Mouse (Mus musculus) hindbrain, embryonic 16.5 days (tissue): ENCODE results near the gene Prlr. TPM values are rescaled to one million over a fixed set of nuclear protein-coding genes. Genes with fewer than 3 reads are reported as not detected.

ENCODE experiments used
- ATAC-seq: fragments of 200-750 bp; cut with Nextera tagmentation; 2 replicates; pipeline ENCODE4 v1.8.0; 2017; ENCODE audit warnings: moderate TSS enrichment, moderate library complexity
- H3K27ac ChIP-seq: fragments of 300-500 bp; sonication (generic); 2 replicates; pipeline ENCODE4 v1.5.1; 2014; ENCODE audit warnings: low read depth, mild to moderate bottlenecking, control low read depth, low read length, moderate library complexity
- H3K27me3 ChIP-seq: fragments of 300-500 bp; sonication (generic); replicated peaks from 2 replicates; pipeline ENCODE4 v1.6.1; 2014; ENCODE audit warnings: low read length; ENCODE audit not compliant: control insufficient read depth, insufficient read depth
- H3K36me3 ChIP-seq: fragments of 300-500 bp; sonication (generic); 2 replicates; pipeline ENCODE4 v1.6.1; 2014; ENCODE audit warnings: mild to moderate bottlenecking, low read length, moderate library complexity, mixed read lengths; ENCODE audit not compliant: control insufficient read depth, insufficient read depth
- H3K4me1 ChIP-seq: fragments of 300-500 bp; sonication (generic); 2 replicates; pipeline ENCODE4 v1.6.1; 2014; ENCODE audit warnings: low read depth, low read length; ENCODE audit not compliant: control insufficient read depth, insufficient read depth
- H3K4me2 ChIP-seq: fragments of 300-500 bp; sonication (generic); 2 replicates; pipeline ENCODE4 v1.6.1; 2014; ENCODE audit warnings: mild to moderate bottlenecking, low read length, control low read depth, moderate library complexity
- H3K4me3 ChIP-seq: fragments of 300-500 bp; sonication (generic); 2 replicates; pipeline ENCODE4 v1.5.1; 2014; ENCODE audit warnings: mild to moderate bottlenecking, low read length, control low read depth, moderate library complexity
- H3K9ac ChIP-seq: fragments of 300-500 bp; sonication (generic); 2 replicates; pipeline ENCODE4 v1.6.1; 2014; ENCODE audit warnings: low read depth, mild to moderate bottlenecking, control low read depth, low read length, moderate library complexity
- H3K9me3 ChIP-seq: fragments of 300-500 bp; sonication (generic); 2 replicates; pipeline ENCODE4 v1.6.1; 2014; ENCODE audit warnings: mild to moderate bottlenecking, low read length, moderate library complexity; ENCODE audit not compliant: control insufficient read depth
- WGBS: fragments of 180-500 bp; shearing (Covaris S2); extraction: QIAGEN DNeasy Blood & Tissue Kit; methylation state at CpG from one replicate; pipeline ENCODE4 v1.1.7; 2014; 5-methylcytosine and 5-hydroxymethylcytosine counted together
- polyA plus RNA-seq: library from polyadenylated mRNA; unstranded; fragments of >200 nt; fragmentation: Nextera tagmentation; extraction: Ambion mirVana; gene quantifications from 2 replicates; pipeline ENCODE4 v1.2.1, GENCODE M21; 2015

Prlr gene
- polyA plus RNA-seq, 1 experiment from 2014 or later: 2.8 TPM

GRCm38 (mm10) chr15:10249285-10249684, 72.2 kb downstream of the Prlr start:
- no peak for ATAC-seq
- Histone ChIP-seq H3K4me1 (no peaks in the 10 kb centered on the region), H3K36me3 (no peaks in the 10 kb centered on the region)

GRCm38 (mm10) chr15:10250784-10251183, 73.7 kb downstream of the Prlr start:
- no peak for ATAC-seq
- Histone ChIP-seq H3K36me3 (no peaks in the 10 kb centered on the region), H3K9me3 (no peaks in the 10 kb centered on the region), H3K9ac (no peak overlapping the region), H3K4me1 (no peaks in the 10 kb centered on the region), H3K4me3 (no peak overlapping the region), H3K27ac (no peak overlapping the region), H3K27me3 (no peaks in the 10 kb centered on the region), H3K4me2 (no peak overlapping the region)
- 92% methylated on average over 6 of the region's 6 CpGs for WGBS

More at GRCm38 (mm10) chr15:10249285-10249684, 72.2 kb downstream of the Prlr start:
- no peaks in the 10 kb centered on the region for H3K9me3 ChIP-seq
- H3K27me3 ChIP-seq: no peaks in the 10 kb centered on the region
- no peak overlapping the region for H3K4me2 ChIP-seq
- no peak overlapping the region for H3K27ac ChIP-seq
- H3K4me3 ChIP-seq: no peak overlapping the region
- 89% methylated on average over 4 of the region's 4 CpGs for WGBS
- no peak overlapping the region for H3K9ac ChIP-seq

- Histone ChIP-seq H3K27ac (no peak overlapping the region), H3K9me3 (no peaks in the 10 kb centered on the region), H3K27me3 (no peaks in the 10 kb centered on the region), H3K36me3 (no peaks in the 10 kb centered on the region), H3K4me3 (no peak overlapping the region), H3K9ac (no peak overlapping the region), H3K4me1 (no peaks in the 10 kb centered on the region), H3K4me2 (no peak overlapping the region)
- WGBS: 57% methylated on average over 1 of the region's 1 CpGs
- no peak for ATAC-seq
Observed at GRCm38 (mm10) chr15:10252526-10252925, 75.5 kb downstream of the Prlr start.

DNA sequence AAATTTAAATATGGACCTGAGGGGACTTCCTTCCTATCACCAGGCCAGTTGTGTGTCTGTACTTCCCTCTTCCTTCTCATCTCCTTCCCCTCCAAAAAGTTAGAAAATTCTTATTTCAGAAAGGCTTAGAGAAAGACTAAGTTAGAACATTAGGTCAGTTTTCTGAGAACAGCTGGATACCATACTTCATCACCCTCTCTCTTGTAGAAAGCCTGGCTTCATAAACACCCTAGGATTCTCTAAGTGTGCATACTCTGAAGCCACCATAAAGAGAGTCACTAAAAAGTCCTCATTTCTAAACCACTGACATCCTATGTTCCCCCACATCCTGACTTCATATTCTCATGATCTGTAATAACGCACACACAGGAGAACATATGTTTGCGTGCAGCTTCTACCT, 85.2 kb downstream of the Prlr start:
- H3K36me3 ChIP-seq: no peaks in the 10 kb centered on the region
- ATAC-seq: no peak
- H3K9me3 ChIP-seq: no peaks in the 10 kb centered on the region
- H3K27ac ChIP-seq: no peak overlapping the region
- H3K4me1 ChIP-seq: no peaks in the 10 kb centered on the region
- 100% methylated on average over 2 of the region's 2 CpGs for WGBS
- no peak overlapping the region for H3K4me2 ChIP-seq
- H3K4me3 ChIP-seq: no peak overlapping the region
- no peak overlapping the region for H3K9ac ChIP-seq
- no peaks in the 10 kb centered on the region for H3K27me3 ChIP-seq

DNA sequence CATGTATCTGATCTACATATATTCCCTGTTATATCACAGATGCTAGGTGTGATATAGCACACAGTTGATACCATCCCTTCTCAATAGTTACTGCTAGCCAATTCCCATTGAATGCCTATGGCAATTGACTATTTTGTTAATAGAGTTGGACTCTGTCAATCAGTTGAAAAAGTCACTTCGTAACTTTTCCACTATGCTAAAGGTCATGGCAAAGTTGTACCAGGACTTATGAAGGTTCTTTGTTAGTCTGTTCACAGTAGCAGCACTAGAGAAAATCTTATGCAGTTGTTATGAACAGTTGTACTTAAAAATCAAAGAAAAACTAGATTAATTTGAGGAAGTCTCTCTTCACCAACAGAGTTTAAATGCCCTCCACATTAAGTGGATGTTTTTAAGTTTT, 85.6 kb downstream of the Prlr start:
- H3K9ac ChIP-seq: no peak overlapping the region
- no peak overlapping the region for H3K4me3 ChIP-seq
- H3K4me2 ChIP-seq: no peak overlapping the region
- no peaks in the 10 kb centered on the region for H3K9me3 ChIP-seq
- H3K27me3 ChIP-seq: no peaks in the 10 kb centered on the region
- no peaks in the 10 kb centered on the region for H3K36me3 ChIP-seq
- no peaks in the 10 kb centered on the region for H3K4me1 ChIP-seq
- ATAC-seq: no peak
- WGBS: 93% methylated on average over 1 of the region's 1 CpGs
- no peak overlapping the region for H3K27ac ChIP-seq

GRCm38 (mm10) chr15:10263420-10263819, 86.4 kb downstream of the Prlr start:
- no peak overlapping the region for H3K9ac ChIP-seq
- 77% methylated on average over 3 of the region's 3 CpGs for WGBS
- H3K27me3 ChIP-seq: no peaks in the 10 kb centered on the region
- H3K4me1 ChIP-seq: no peaks in the 10 kb centered on the region
- H3K9me3 ChIP-seq: no peaks in the 10 kb centered on the region
- H3K36me3 ChIP-seq: no peaks in the 10 kb centered on the region
- ATAC-seq: no peak
- no peak overlapping the region for H3K4me3 ChIP-seq
- H3K4me2 ChIP-seq: no peak overlapping the region
- H3K27ac ChIP-seq: no peak overlapping the region

DNA sequence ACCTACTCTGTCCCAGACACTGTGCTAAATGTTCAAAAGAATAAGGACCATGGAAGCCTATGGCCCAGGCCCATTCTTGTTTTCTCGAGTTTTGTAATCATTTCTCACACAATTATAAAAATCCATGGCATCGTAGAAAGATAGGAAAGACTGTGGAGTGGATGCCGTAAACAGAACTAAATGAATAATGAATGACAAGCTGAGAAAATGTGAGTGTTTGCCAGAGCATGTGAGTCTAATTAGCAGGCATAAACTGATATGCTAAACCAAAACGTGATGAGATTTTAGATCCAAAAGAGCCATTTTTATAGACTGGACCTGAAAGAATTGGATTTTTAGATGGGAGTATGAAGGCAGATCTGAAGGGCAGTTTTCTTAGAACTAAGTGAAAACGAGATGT, 87.8 kb downstream of the Prlr start:
- Histone ChIP-seq H3K27me3 (no peaks in the 10 kb centered on the region), H3K27ac (no peak overlapping the region), H3K4me3 (no peak overlapping the region), H3K9ac (no peak overlapping the region), H3K4me1 (no peaks in the 10 kb centered on the region), H3K36me3 (no peaks in the 10 kb centered on the region), H3K9me3 (no peaks in the 10 kb centered on the region), H3K4me2 (no peak overlapping the region)
- 81% methylated on average over 5 of the region's 5 CpGs for WGBS
- no peak for ATAC-seq

- WGBS: 63% methylated on average over 3 of the region's 3 CpGs
- no peaks in the 10 kb centered on the region for H3K36me3 ChIP-seq
- no peaks in the 10 kb centered on the region for H3K27me3 ChIP-seq
- no peak for ATAC-seq
- no peaks in the 10 kb centered on the region for H3K9me3 ChIP-seq
- H3K9ac ChIP-seq: no peak overlapping the region
- no peaks in the 10 kb centered on the region for H3K4me1 ChIP-seq
- no peak overlapping the region for H3K4me3 ChIP-seq
- H3K27ac ChIP-seq: no peak overlapping the region
- H3K4me2 ChIP-seq: no peak overlapping the region
Observed at GRCm38 (mm10) chr15:10267251-10267650, 90.2 kb downstream of the Prlr start.

- Histone ChIP-seq H3K36me3 (no peaks in the 10 kb centered on the region), H3K9me3 (no peaks in the 10 kb centered on the region), H3K27ac (no peak overlapping the region), H3K4me3 (no peak overlapping the region), H3K9ac (no peak overlapping the region), H3K4me2 (no peak overlapping the region), H3K4me1 (no peaks in the 10 kb centered on the region), H3K27me3 (no peaks in the 10 kb centered on the region)
- no peak for ATAC-seq
Observed at GRCm38 (mm10) chr15:10276386-10276785, 99.3 kb downstream of the Prlr start.

DNA sequence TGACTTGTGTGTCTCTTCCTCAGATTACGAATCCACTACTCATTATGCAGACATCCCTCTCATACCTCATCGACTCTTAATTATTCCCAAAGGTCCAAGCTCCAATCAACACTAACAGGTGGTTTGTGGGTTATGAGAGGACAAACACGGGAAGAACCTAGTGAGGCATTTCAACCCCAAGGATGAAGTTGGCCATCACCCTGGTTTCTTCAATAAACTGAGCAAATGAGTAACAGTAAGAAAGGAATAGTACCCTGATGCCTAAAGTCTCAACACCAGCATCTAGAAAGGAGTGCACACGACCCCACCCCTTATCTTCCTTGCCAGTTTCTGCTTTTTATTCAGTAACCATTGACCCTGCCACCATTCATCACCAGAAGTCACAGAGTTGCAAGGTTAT, 100.4 kb downstream of the Prlr start:
- Histone ChIP-seq H3K36me3 (no peaks in the 10 kb centered on the region), H3K4me2 (no peak overlapping the region), H3K4me1 (no peaks in the 10 kb centered on the region), H3K9me3 (no peaks in the 10 kb centered on the region), H3K27ac (no peak overlapping the region), H3K9ac (no peak overlapping the region), H3K27me3 (no peaks in the 10 kb centered on the region), H3K4me3 (no peak overlapping the region)
- no peak for ATAC-seq
- WGBS: 81% methylated on average over 4 of the region's 4 CpGs
